Mouse (Mus musculus): ENCODE measurements at regions not wholly inside any gene's neighbourhood (a gene's known extent, or its start where the extent isn't known, plus 50 kb on each side); places are given as distances from the start of the nearest gene placed in this dataset.

GRCm38 (mm10) chr3:104287900-104288299 lies 67.7 kb upstream of the Magi3 start:
- Histone ChIP-seq H3K9me3 (no peaks in the 10 kb centered on the region), H3K4me1 (no peaks in the 10 kb centered on the region), H3K4me3 (no peak overlapping the region), H3K36me3 (replicated peaks) (no peaks in the 10 kb centered on the region), H3K27me3 (ENCODE audit: poor library complexity, severe bottlenecking) (no peaks in the 10 kb centered on the region), H3K27ac (no peak overlapping the region)
- no peak for DNase-seq (ENCODE audit: extremely low spot score, low spot score)

GRCm38 (mm10) chr3:104284961-104285360 lies 64.8 kb upstream of the Magi3 start:
- Histone ChIP-seq H3K9me3 (no peaks in the 10 kb centered on the region), H3K4me3 (no peak overlapping the region), H3K27ac (no peak overlapping the region), H3K36me3 (replicated peaks) (no peaks in the 10 kb centered on the region), H3K4me1 (no peaks in the 10 kb centered on the region), H3K27me3 (ENCODE audit: poor library complexity, severe bottlenecking) (no peaks in the 10 kb centered on the region)
- DNase-seq (ENCODE audit: extremely low spot score, low spot score): no peak
- 92% methylated on average over 2 of the region's 2 CpGs for WGBS

- Histone ChIP-seq H3K27me3 (ENCODE audit: poor library complexity, severe bottlenecking) (no peaks in the 10 kb centered on the region), H3K4me1 (no peaks in the 10 kb centered on the region), H3K27ac (no peak overlapping the region), H3K9me3 (no peaks in the 10 kb centered on the region), H3K4me3 (no peak overlapping the region), H3K36me3 (replicated peaks) (no peaks in the 10 kb centered on the region)
- DNase-seq (ENCODE audit: extremely low spot score, low spot score): no peak
- 90% methylated on average over 5 of the region's 5 CpGs for WGBS
These were observed 63.7 kb upstream of the Magi3 start for GRCm38 (mm10) chr3:104283855-104284254.

- Histone ChIP-seq H3K9me3 (no peaks in the 10 kb centered on the region), H3K27ac (no peak overlapping the region), H3K27me3 (ENCODE audit: poor library complexity, severe bottlenecking) (no peaks in the 10 kb centered on the region), H3K4me3 (no peak overlapping the region), H3K36me3 (replicated peaks) (no peaks in the 10 kb centered on the region), H3K4me1 (peaks cover 16% of the 10 kb centered on the region)
- 79% methylated on average over 6 of the region's 6 CpGs for WGBS
- DNase-seq (ENCODE audit: extremely low spot score, low spot score): no peak
These were observed 59.3 kb upstream of the Magi3 start for GRCm38 (mm10) chr3:104279505-104279904.

- H3K9me3 ChIP-seq: no peaks in the 10 kb centered on the region
- no peaks in the 10 kb centered on the region for H3K27me3 ChIP-seq (ENCODE audit: poor library complexity, severe bottlenecking)
- no peaks in the 10 kb centered on the region for H3K36me3 ChIP-seq (replicated peaks)
- 53% methylated on average over 1 of the region's 1 CpGs for WGBS
- no peak overlapping the region for H3K4me3 ChIP-seq
- DNase-seq (ENCODE audit: extremely low spot score, low spot score): no peak
- H3K27ac ChIP-seq: no peak overlapping the region
- H3K4me1 ChIP-seq: peaks cover 23% of the 10 kb centered on the region
These were observed 54.6 kb upstream of the Magi3 start for GRCm38 (mm10) chr3:104274718-104275302.

- no peaks in the 10 kb centered on the region for H3K9me3 ChIP-seq
- H3K36me3 ChIP-seq (replicated peaks): no peaks in the 10 kb centered on the region
- DNase-seq (ENCODE audit: extremely low spot score, low spot score): no peak
- no peaks in the 10 kb centered on the region for H3K27me3 ChIP-seq (ENCODE audit: poor library complexity, severe bottlenecking)
- no peak overlapping the region for H3K4me3 ChIP-seq
- peaks cover 23% of the 10 kb centered on the region for H3K4me1 ChIP-seq
- no peak overlapping the region for H3K27ac ChIP-seq
These were observed 53.9 kb upstream of the Magi3 start for GRCm38 (mm10) chr3:104274084-104274483.

Data from forebrain, embryonic 10.5 days (tissue).